Mouse (Mus musculus): ENCODE measurements around the gene Klhl8. TPM values are rescaled to one million over a fixed set of nuclear protein-coding genes. Genes with fewer than 3 reads are reported as not detected.
A peak's percentile ranks its signal among the peaks of the same experiment; 100 is the strongest.

Gene Klhl8
- total and polyA plus RNA-seq, 2 experiments from 2014 or later: 32.0 to 38.7 TPM

GRCm38 (mm10) chr5:103817754-103818153, 93.3 kb downstream of the Klhl8 start:
- WGBS: 22% methylated on average over 1 of the region's 1 CpGs
- no peaks in the 10 kb centered on the region for H3K9me3 ChIP-seq (ENCODE audit: low read length)
- no peak overlapping the region for H3K27ac ChIP-seq
- peak; percentile 84 for DNase-seq (ENCODE audit: low spot score)
- H3K4me1 ChIP-seq (ENCODE audit: insufficient read depth, low read length): no peaks in the 10 kb centered on the region
- peak; percentile 97 for TF ChIP-seq CTCF (IDR thresholded peaks at IDR 0.05; ENCODE audit: low read depth)
- ATAC-seq: peak; percentile 77
- no peak overlapping the region for H3K4me3 ChIP-seq (ENCODE audit: low read length)
- H3K4me2 ChIP-seq (ENCODE audit: low read depth, low read length): no peak overlapping the region
- no peak overlapping the region for H3K9ac ChIP-seq (replicated peaks; ENCODE audit: low read length)
- H3K27me3 ChIP-seq (ENCODE audit: insufficient read depth, low read length): no peaks in the 10 kb centered on the region
- H3K36me3 ChIP-seq (ENCODE audit: insufficient read depth, low read length): no peaks in the 10 kb centered on the region

- Histone ChIP-seq H3K4me3 (ENCODE audit: low read length) (no peak overlapping the region), H3K4me2 (ENCODE audit: low read depth, low read length) (no peak overlapping the region), H3K27me3 (ENCODE audit: insufficient read depth, low read length) (no peaks in the 10 kb centered on the region), H3K27ac (no peak overlapping the region), H3K9ac (replicated peaks; ENCODE audit: low read length) (no peak overlapping the region), H3K9me3 (ENCODE audit: low read length) (no peaks in the 10 kb centered on the region), H3K36me3 (ENCODE audit: insufficient read depth, low read length) (no peaks in the 10 kb centered on the region), H3K4me1 (ENCODE audit: insufficient read depth, low read length) (no peaks in the 10 kb centered on the region)
- no peak for TF ChIP-seq CTCF (IDR thresholded peaks at IDR 0.05; ENCODE audit: low read depth)
- ATAC-seq (no peak), DNase-seq (ENCODE audit: low spot score) (no peak)
- WGBS: 86% methylated on average over 3 of the region's 3 CpGs
Measured at GRCm38 (mm10) chr5:103816718-103817117, 94.3 kb downstream of the Klhl8 start.

GRCm38 (mm10) chr5:103815249-103815617, 95.8 kb downstream of the Klhl8 start:
- no peak overlapping the region for H3K4me2 ChIP-seq (ENCODE audit: low read depth, low read length)
- 50% methylated on average over 4 of the region's 4 CpGs for WGBS

GRCm38 (mm10) chr5:103814551-103815248, 96.4 kb downstream of the Klhl8 start:
- ATAC-seq: no peak
- no peak overlapping the region for H3K27ac ChIP-seq
- H3K4me2 ChIP-seq (ENCODE audit: low read depth, low read length): no peak overlapping the region
- H3K36me3 ChIP-seq (ENCODE audit: insufficient read depth, low read length): no peaks in the 10 kb centered on the region
- no peak overlapping the region for H3K9ac ChIP-seq (replicated peaks; ENCODE audit: low read length)
- DNase-seq (ENCODE audit: low spot score): peak; percentile 25
- 55% methylated on average over 16 of the region's 16 CpGs for WGBS
- H3K9me3 ChIP-seq (ENCODE audit: low read length): no peaks in the 10 kb centered on the region
- H3K4me1 ChIP-seq (ENCODE audit: insufficient read depth, low read length): no peaks in the 10 kb centered on the region
- no peak for TF ChIP-seq CTCF (IDR thresholded peaks at IDR 0.05; ENCODE audit: low read depth)
- H3K27me3 ChIP-seq (ENCODE audit: insufficient read depth, low read length): no peaks in the 10 kb centered on the region
- H3K4me3 ChIP-seq (ENCODE audit: low read length): no peak overlapping the region

More at GRCm38 (mm10) chr5:103815249-103815617, 95.8 kb downstream of the Klhl8 start:
- H3K4me3 ChIP-seq (ENCODE audit: low read length): no peak overlapping the region
- no peak overlapping the region for H3K9ac ChIP-seq (replicated peaks; ENCODE audit: low read length)
- no peaks in the 10 kb centered on the region for H3K36me3 ChIP-seq (ENCODE audit: insufficient read depth, low read length)
- H3K27me3 ChIP-seq (ENCODE audit: insufficient read depth, low read length): no peaks in the 10 kb centered on the region
- no peaks in the 10 kb centered on the region for H3K4me1 ChIP-seq (ENCODE audit: insufficient read depth, low read length)
- H3K9me3 ChIP-seq (ENCODE audit: low read length): no peaks in the 10 kb centered on the region
- TF ChIP-seq CTCF (IDR thresholded peaks at IDR 0.05; ENCODE audit: low read depth): no peak
- H3K27ac ChIP-seq: no peak overlapping the region
- ATAC-seq (no peak), DNase-seq (ENCODE audit: low spot score) (no peak)

GRCm38 (mm10) chr5:103813997-103814542, 97.0 kb downstream of the Klhl8 start:
- Histone ChIP-seq H3K9me3 (ENCODE audit: low read length) (no peaks in the 10 kb centered on the region), H3K4me3 (ENCODE audit: low read length) (no peak overlapping the region), H3K4me2 (ENCODE audit: low read depth, low read length) (no peak overlapping the region), H3K9ac (replicated peaks; ENCODE audit: low read length) (no peak overlapping the region), H3K4me1 (ENCODE audit: insufficient read depth, low read length) (no peaks in the 10 kb centered on the region), H3K36me3 (ENCODE audit: insufficient read depth, low read length) (no peaks in the 10 kb centered on the region), H3K27ac (no peak overlapping the region), H3K27me3 (ENCODE audit: insufficient read depth, low read length) (no peaks in the 10 kb centered on the region)
- ATAC-seq: no peak
- TF ChIP-seq CTCF (IDR thresholded peaks at IDR 0.05; ENCODE audit: low read depth): no peak
- no peak for DNase-seq (ENCODE audit: low spot score)
- WGBS: 91% methylated on average over 12 of the region's 12 CpGs

- ATAC-seq (no peak), DNase-seq (ENCODE audit: low spot score) (no peak)
- Histone ChIP-seq H3K9me3 (ENCODE audit: low read length) (no peaks in the 10 kb centered on the region), H3K4me1 (ENCODE audit: insufficient read depth, low read length) (no peaks in the 10 kb centered on the region), H3K36me3 (ENCODE audit: insufficient read depth, low read length) (no peaks in the 10 kb centered on the region), H3K27me3 (ENCODE audit: insufficient read depth, low read length) (no peaks in the 10 kb centered on the region), H3K27ac (no peak overlapping the region), H3K4me3 (ENCODE audit: low read length) (no peak overlapping the region), H3K9ac (replicated peaks; ENCODE audit: low read length) (no peak overlapping the region), H3K4me2 (ENCODE audit: low read depth, low read length) (no peak overlapping the region)
- WGBS: 60% methylated on average over 5 of the region's 5 CpGs
- no peak for TF ChIP-seq CTCF (IDR thresholded peaks at IDR 0.05; ENCODE audit: low read depth)
Measured at GRCm38 (mm10) chr5:103813291-103813690, 97.8 kb downstream of the Klhl8 start.

Other genes with a start within 250 kb of the Klhl8 start
- 4.0 and 4.1 TPM in 2 replicates for gene Aff1, start 218.9 kb downstream of the Klhl8 start, total RNA-seq (2014; rRNA removed)
- 1.3 and 2.6 TPM in 2 replicates for gene Aff1, start 218.9 kb downstream of the Klhl8 start, polyA plus RNA-seq (2015; fragmentation: Nextera tagmentation; extraction: Ambion mirVana)
- gene Hsd17b13, start 66.2 kb upstream of the Klhl8 start, total RNA-seq (2014; rRNA removed): not detected in 2 replicates
- not detected in 2 replicates for gene Hsd17b13, start 66.2 kb upstream of the Klhl8 start, polyA plus RNA-seq (2015; fragmentation: Nextera tagmentation; extraction: Ambion mirVana)
- 15.2 and 20.5 TPM in 2 replicates for gene Hsd17b11, start 110.7 kb upstream of the Klhl8 start, total RNA-seq (2014; rRNA removed)
- gene Hsd17b11, start 110.7 kb upstream of the Klhl8 start, polyA plus RNA-seq (2015; fragmentation: Nextera tagmentation; extraction: Ambion mirVana): 4.5 and 5.4 TPM in 2 replicates
- gene Nudt9, start 135.0 kb upstream of the Klhl8 start, total RNA-seq (2014; rRNA removed): 54.9 and 59.1 TPM in 2 replicates
- 72.6 and 80.2 TPM in 2 replicates for gene Nudt9, start 135.0 kb upstream of the Klhl8 start, polyA plus RNA-seq (2015; fragmentation: Nextera tagmentation; extraction: Ambion mirVana)
- 0.58 TPM in 1 of 2 replicates, not detected in the other for gene Gm17660, start 166.3 kb upstream of the Klhl8 start, total RNA-seq (2014; rRNA removed)
- gene Gm17660, start 166.3 kb upstream of the Klhl8 start, polyA plus RNA-seq (2015; fragmentation: Nextera tagmentation; extraction: Ambion mirVana): 0.61 TPM in 1 of 2 replicates, not detected in the other
- gene Sparcl1, start 202.5 kb upstream of the Klhl8 start, total RNA-seq (2014; rRNA removed): 660 and 723 TPM in 2 replicates
- gene Sparcl1, start 202.5 kb upstream of the Klhl8 start, polyA plus RNA-seq (2015; fragmentation: Nextera tagmentation; extraction: Ambion mirVana): 782 and 913 TPM in 2 replicates

Measured in hindbrain, postnatal 0 days (tissue).